Mouse (Mus musculus) intestine, embryonic 15.5 days (tissue): ENCODE measurements around the gene Sclt1. TPM values are rescaled to one million over a fixed set of nuclear protein-coding genes. Genes with fewer than 3 reads are reported as not detected.
A peak's percentile ranks its signal among the peaks of the same experiment; 100 is the strongest.

Experiments
- ATAC-seq: fragments of 200-750 bp; cut with Nextera tagmentation; 2 replicates; pipeline ENCODE4 v1.8.0; 2017; ENCODE audit warnings: moderate TSS enrichment, moderate library complexity
- H3K27ac ChIP-seq: fragments of 300-500 bp; sonication (generic); 2 replicates; pipeline ENCODE4 v1.5.1; 2015; ENCODE audit warnings: mild to moderate bottlenecking, inconsistent platforms
- H3K27me3 ChIP-seq: fragments of 300-500 bp; sonication (generic); replicated peaks from 2 replicates; pipeline ENCODE4 v1.6.1; 2015; ENCODE audit warnings: inconsistent platforms
- H3K36me3 ChIP-seq: fragments of 300-500 bp; sonication (generic); 2 replicates; pipeline ENCODE4 v1.6.1; 2015; ENCODE audit warnings: inconsistent platforms
- H3K4me1 ChIP-seq: fragments of 300-500 bp; sonication (generic); replicated peaks from 2 replicates; pipeline ENCODE4 v1.6.1; 2015; ENCODE audit warnings: inconsistent platforms
- H3K4me2 ChIP-seq: fragments of 300-500 bp; sonication (generic); replicated peaks from 2 replicates; pipeline ENCODE4 v1.6.1; 2015; ENCODE audit warnings: mild to moderate bottlenecking, inconsistent platforms
- H3K4me3 ChIP-seq: fragments of 300-500 bp; sonication (generic); replicated peaks from 2 replicates; pipeline ENCODE4 v1.5.1; 2015; ENCODE audit warnings: inconsistent platforms
- H3K9ac ChIP-seq: fragments of 300-500 bp; sonication (generic); 2 replicates; pipeline ENCODE4 v1.6.1; 2015; ENCODE audit warnings: inconsistent platforms
- H3K9me3 ChIP-seq: fragments of 300-500 bp; sonication (generic); 2 replicates; pipeline ENCODE4 v1.6.1; 2016; ENCODE audit warnings: inconsistent platforms
- WGBS: fragments of 180-500 bp; shearing (Covaris S2); methylation state at CpG from one replicate; pipeline ENCODE4 v1.1.7; 2015; 5-methylcytosine and 5-hydroxymethylcytosine counted together
- polyA plus RNA-seq: library from polyadenylated mRNA; unstranded; fragments of >200 nt; fragmentation: Nextera tagmentation; extraction: Ambion mirVana; gene quantifications from 2 replicates; pipeline ENCODE4 v1.2.1, GENCODE M21; 2015

Gene Sclt1
- polyA plus RNA-seq, 1 experiment from 2014 or later = 16.9 TPM

DNA sequence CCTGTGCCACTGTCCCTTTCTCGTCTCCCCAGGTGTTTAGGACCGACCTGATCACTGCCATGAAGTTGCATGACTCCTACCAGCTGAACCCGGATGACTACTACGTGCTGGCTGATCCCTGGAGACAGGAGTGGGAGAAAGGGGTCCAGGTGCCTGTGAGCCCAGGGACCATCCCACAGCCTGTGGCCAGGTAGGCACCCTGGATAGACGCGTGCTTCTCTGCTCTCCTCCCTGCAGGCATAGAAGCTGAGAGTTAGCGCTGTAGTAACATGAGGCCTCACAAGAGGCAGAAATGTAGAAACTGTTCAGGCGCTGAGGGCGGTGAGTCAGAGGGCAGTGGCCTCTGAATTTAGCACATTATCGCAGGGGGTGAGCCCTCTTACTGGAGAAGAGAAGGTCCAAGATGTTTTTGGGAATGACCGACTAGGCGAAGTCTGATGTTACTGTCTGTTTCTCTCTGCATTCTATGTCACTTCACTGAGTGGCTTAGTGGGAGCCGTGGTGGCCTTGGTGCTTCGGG lies 150.6 kb downstream of the Sclt1 start:
- no peaks in the 10 kb centered on the region for H3K9me3 ChIP-seq
- ATAC-seq = no peak
- no peak overlapping the region for H3K27ac ChIP-seq
- H3K4me1 ChIP-seq = peaks cover 22% of the 10 kb centered on the region
- no peak overlapping the region for H3K4me2 ChIP-seq
- no peak overlapping the region for H3K9ac ChIP-seq
- H3K36me3 ChIP-seq = 0 out of 2 replicates have a peak, but pooled peaks cover 13% of the 10 kb centered on the region
- no peak overlapping the region for H3K4me3 ChIP-seq
- no peaks in the 10 kb centered on the region for H3K27me3 ChIP-seq
- WGBS = 94% methylated on average over 14 of the region's 14 CpGs

DNA sequence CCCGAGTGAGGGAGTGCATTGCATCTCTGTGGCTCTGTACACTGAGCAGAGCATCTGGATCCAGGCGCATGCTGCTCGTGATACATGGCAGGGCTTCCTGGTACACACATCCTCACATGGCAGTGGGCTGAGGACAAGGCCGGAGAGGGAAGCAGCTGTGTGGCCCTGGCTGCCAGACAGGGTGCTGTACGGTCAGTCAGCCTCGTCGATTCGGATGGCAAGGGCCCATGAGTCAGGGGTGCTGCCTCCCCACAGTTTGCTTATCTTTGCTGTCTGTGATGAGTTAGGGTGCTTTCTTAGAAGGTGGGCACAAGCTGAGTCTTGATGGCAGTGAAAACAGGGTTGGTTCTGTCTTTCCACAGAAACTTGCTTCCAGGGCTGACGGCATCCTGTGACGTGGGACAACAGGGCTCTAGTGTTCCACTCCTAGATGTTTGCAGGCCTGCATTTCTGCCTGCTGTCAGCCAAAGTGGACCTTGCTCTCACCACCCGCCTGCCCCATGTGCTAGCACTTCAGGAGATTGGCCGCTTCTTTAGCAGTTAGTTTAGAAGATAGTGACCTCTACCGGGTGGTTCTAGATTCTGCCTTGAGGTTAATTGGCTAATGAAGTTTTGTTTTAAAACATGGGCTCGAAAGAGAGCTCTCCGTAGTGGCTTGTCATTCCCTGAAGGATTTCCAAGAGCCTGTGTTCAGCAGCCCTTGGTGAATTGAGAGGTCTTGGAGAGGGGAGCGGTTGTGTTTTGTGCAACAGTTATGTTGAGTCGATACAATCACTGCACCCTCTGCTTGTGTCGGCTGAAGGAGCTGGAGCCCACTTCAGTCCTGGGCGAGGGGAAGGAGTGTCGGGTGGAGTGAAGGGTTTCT lies 151.4 kb downstream of the Sclt1 start:
- 71% methylated on average over 20 of the region's 20 CpGs for WGBS
- Histone ChIP-seq H3K4me3 (no peak overlapping the region), H3K27me3 (no peaks in the 10 kb centered on the region), H3K27ac (no peak overlapping the region), H3K4me1 (peaks cover 22% of the 10 kb centered on the region), H3K9me3 (no peaks in the 10 kb centered on the region), H3K9ac (no peak overlapping the region), H3K4me2 (no peak overlapping the region), H3K36me3 (0 out of 2 replicates have a peak, but pooled peaks cover 13% of the 10 kb centered on the region)
- ATAC-seq = peak; percentile 49

GRCm38 (mm10) chr3:41589988-41590387 lies 152.3 kb downstream of the Sclt1 start:
- Histone ChIP-seq H3K27ac (no peak overlapping the region), H3K4me2 (no peak overlapping the region), H3K4me1 (peaks cover 22% of the 10 kb centered on the region), H3K4me3 (no peak overlapping the region), H3K27me3 (no peaks in the 10 kb centered on the region), H3K36me3 (0 out of 2 replicates have a peak, but pooled peaks cover 9% of the 10 kb centered on the region), H3K9me3 (no peaks in the 10 kb centered on the region), H3K9ac (no peak overlapping the region)
- no peak for ATAC-seq
- 77% methylated on average over 4 of the region's 4 CpGs for WGBS

DNA sequence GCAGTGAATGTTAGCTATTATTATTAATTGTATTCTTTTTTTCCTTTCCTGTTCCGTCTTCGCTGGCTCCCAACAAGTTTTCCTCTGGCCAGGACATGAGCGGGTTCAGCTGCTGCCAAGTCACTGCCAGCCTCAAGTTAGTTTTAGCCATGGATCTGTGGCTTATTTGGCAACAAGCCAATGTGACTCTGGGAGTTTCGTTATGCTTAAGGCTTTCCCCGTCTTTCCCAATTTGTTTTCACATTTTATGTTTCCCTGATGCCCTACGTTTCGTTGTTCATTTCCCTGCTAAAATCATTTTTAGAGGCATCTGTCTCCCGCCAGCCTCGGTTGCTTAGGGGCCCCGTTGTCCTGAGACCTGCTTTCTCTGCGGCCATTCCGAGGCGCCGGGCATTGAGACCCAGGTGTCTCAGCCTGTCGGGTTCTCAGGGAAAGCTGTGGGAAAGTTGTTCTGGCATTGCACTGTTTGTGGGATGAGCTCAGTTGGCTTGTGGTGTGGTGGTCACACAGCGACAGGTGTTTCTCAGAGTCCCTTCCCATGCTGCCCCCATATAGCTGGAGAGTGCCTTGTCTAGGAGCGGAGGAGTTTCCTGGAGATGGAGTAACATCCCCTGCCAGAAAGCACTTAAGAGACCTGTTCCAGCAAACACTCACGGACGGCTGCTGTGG lies 152.9 kb downstream of the Sclt1 start:
- H3K4me1 ChIP-seq = peaks cover 22% of the 10 kb centered on the region
- no peak overlapping the region for H3K27ac ChIP-seq
- H3K4me2 ChIP-seq = no peak overlapping the region
- no peak for ATAC-seq
- no peak overlapping the region for H3K4me3 ChIP-seq
- H3K36me3 ChIP-seq = 0 out of 2 replicates have a peak, but pooled peaks cover 7% of the 10 kb centered on the region
- WGBS = 77% methylated on average over 19 of the region's 19 CpGs
- no peaks in the 10 kb centered on the region for H3K27me3 ChIP-seq
- no peaks in the 10 kb centered on the region for H3K9me3 ChIP-seq
- no peak overlapping the region for H3K9ac ChIP-seq

- H3K4me1 ChIP-seq = peaks cover 20% of the 10 kb centered on the region
Measured at GRCm38 (mm10) chr3:41588495-41588894, 153.8 kb downstream of the Sclt1 start.

DNA sequence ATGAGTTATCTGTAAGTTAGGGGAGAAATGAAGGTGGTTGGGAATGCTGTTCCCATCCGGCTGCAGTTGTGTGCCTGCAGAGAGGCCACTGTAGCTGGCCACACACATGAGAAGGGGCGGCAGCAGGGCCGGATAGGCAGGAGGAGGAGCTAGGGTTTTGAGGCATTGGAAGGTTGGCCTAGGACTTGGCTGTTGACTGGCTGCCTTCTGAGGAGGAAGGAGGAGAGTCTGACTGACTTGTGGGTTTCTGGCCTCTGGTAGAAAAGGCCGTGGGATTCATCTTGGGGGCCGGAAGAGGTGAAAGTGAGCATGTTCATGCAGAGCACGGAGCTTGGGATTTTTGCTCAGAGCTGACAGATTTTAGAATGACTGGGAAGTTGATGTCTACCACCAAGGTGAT lies 154.7 kb downstream of the Sclt1 start:
- Histone ChIP-seq H3K27ac (0 out of 2 replicates have a peak overlapping the region, but pooled peaks have one; percentile 42), H3K9ac (no peak overlapping the region)

More at GRCm38 (mm10) chr3:41588495-41588894, 153.8 kb downstream of the Sclt1 start:
- 73% methylated on average over 8 of the region's 8 CpGs for WGBS
- Histone ChIP-seq H3K9ac (no peak overlapping the region), H3K27me3 (no peaks in the 10 kb centered on the region), H3K36me3 (0 out of 2 replicates have a peak, but pooled peaks cover 4% of the 10 kb centered on the region), H3K4me3 (no peak overlapping the region), H3K27ac (peak overlapping the region; percentile 1; the same call in 1 of the 2 replicates), H3K9me3 (no peaks in the 10 kb centered on the region), H3K4me2 (no peak overlapping the region)
- peak; percentile 41 for ATAC-seq

GRCm38 (mm10) chr3:41586917-41587316 lies 155.4 kb downstream of the Sclt1 start:
- ATAC-seq = no peak

More for the DNA sequence above, 154.7 kb downstream of the Sclt1 start:
- Histone ChIP-seq H3K4me2 (no peak overlapping the region), H3K36me3 (0 out of 2 replicates have a peak, but pooled peaks cover 4% of the 10 kb centered on the region), H3K27me3 (no peaks in the 10 kb centered on the region), H3K4me3 (no peak overlapping the region), H3K9me3 (no peaks in the 10 kb centered on the region), H3K4me1 (peaks cover 21% of the 10 kb centered on the region)
- WGBS = 54% methylated on average over 6 of the region's 6 CpGs
- peak; percentile 38; the same call in 1 of the 2 replicates for ATAC-seq

DNA sequence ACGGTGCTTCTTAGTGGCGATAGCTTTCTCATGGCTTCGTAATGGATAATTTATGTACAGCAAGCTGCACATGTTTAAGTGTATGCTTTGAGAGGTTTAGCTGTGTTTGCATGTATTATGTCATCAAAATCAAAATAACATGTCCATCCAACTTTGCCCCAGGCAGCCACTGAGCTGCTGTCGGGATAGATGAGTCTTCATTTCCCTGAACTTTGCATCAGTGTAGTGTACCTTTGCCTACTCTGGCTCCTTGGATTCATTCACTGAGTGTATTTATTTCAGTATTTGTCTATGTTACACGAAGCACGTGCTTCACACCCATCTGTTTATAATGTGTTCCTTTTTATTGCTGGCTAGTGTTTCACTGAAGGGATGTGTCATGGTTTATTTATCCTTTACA lies 156.0 kb downstream of the Sclt1 start:
- Histone ChIP-seq H3K9ac (no peak overlapping the region), H3K4me3 (no peak overlapping the region), H3K27ac (no peak overlapping the region), H3K27me3 (no peaks in the 10 kb centered on the region), H3K36me3 (no peaks in the 10 kb centered on the region), H3K4me1 (peaks cover 31% of the 10 kb centered on the region), H3K4me2 (no peak overlapping the region), H3K9me3 (no peaks in the 10 kb centered on the region)
- ATAC-seq = no peak
- 58% methylated on average over 6 of the region's 6 CpGs for WGBS

More at GRCm38 (mm10) chr3:41586917-41587316, 155.4 kb downstream of the Sclt1 start:
- H3K4me3 ChIP-seq = no peak overlapping the region
- peaks cover 28% of the 10 kb centered on the region for H3K4me1 ChIP-seq
- no peak overlapping the region for H3K9ac ChIP-seq
- no peaks in the 10 kb centered on the region for H3K36me3 ChIP-seq
- 73% methylated on average over 7 of the region's 7 CpGs for whole genome bisulfite sequencing
- H3K27me3 ChIP-seq = no peaks in the 10 kb centered on the region
- H3K9me3 ChIP-seq = no peaks in the 10 kb centered on the region
- peak overlapping the region; percentile 42 for H3K27ac ChIP-seq
- no peak overlapping the region for H3K4me2 ChIP-seq

DNA sequence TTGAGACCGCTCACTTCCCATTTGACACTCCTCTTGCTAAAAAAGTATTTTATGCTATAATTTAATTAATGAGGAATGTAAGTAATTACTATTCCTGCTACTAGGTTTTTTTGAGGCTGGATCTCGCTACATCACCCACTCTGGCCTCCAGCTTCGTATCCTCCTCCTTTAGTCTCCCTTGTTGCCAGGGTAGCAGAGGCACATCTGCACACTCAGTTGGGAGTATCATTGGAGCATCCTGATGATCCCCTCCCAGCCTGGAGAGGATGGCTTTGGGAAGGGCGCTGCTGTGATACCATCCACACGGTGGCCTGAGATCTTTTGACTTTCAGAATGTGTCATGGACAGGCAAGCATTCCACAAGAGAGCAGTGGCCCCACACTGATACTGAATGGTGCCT lies 156.8 kb downstream of the Sclt1 start:
- Histone ChIP-seq H3K4me1 (peaks cover 36% of the 10 kb centered on the region), H3K36me3 (no peaks in the 10 kb centered on the region), H3K9me3 (no peaks in the 10 kb centered on the region), H3K9ac (no peak overlapping the region), H3K4me2 (no peak overlapping the region), H3K4me3 (no peak overlapping the region), H3K27me3 (no peaks in the 10 kb centered on the region), H3K27ac (no peak overlapping the region)
- no peak for ATAC-seq
- 85% methylated on average over 5 of the region's 5 CpGs for WGBS

DNA sequence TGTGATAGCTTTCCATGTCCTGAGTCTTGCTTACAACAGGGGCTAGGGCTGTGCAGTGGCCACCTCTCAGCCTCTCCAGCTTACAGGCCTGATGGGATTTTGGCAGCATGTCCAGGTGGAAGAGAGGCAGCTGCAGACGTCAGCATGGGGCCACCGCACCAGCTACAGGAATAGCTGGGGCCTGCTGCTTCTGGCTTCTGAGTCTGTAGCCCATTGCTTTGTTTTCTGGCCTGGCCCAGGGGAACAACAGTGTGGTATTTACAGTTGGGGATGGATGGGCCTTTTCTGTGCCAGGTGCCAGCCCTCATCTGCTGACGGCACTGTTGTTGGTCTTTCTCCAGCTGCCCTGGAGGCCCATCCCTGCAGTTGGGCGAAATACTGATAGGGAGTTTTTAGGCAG lies 158.7 kb downstream of the Sclt1 start:
- no peak for ATAC-seq
- H3K4me3 ChIP-seq = no peak overlapping the region
- no peak overlapping the region for H3K4me2 ChIP-seq
- no peaks in the 10 kb centered on the region for H3K36me3 ChIP-seq
- WGBS = 78% methylated on average over 4 of the region's 4 CpGs
- no peaks in the 10 kb centered on the region for H3K27me3 ChIP-seq
- no peaks in the 10 kb centered on the region for H3K9me3 ChIP-seq
- peaks cover 49% of the 10 kb centered on the region for H3K4me1 ChIP-seq
- no peak overlapping the region for H3K9ac ChIP-seq
- no peak overlapping the region for H3K27ac ChIP-seq

DNA sequence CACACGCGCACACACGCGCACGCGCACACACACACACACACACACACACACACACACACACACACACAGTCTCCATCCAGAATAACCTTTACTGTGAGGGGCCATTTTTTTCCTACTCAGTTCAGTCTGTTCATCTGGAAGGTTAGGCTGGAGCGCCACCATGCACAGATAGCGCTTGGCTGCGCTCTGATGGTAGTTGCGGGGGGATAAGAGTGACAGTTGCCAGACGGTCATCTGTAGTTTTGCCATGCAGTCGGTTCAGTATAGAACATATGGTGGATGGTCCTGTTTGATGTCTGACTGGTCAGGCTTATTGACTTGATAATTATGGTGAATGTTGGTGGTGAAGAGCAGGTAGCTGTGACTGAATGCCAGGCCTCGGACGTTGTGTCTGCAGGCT lies 159.2 kb downstream of the Sclt1 start:
- no peaks in the 10 kb centered on the region for H3K36me3 ChIP-seq
- H3K9me3 ChIP-seq = no peaks in the 10 kb centered on the region
- no peaks in the 10 kb centered on the region for H3K27me3 ChIP-seq
- WGBS = 85% methylated on average over 14 of the region's 14 CpGs
- H3K4me2 ChIP-seq = no peak overlapping the region
- 0 out of 2 replicates have a peak overlapping the region, but pooled peaks have one; percentile 72 for H3K27ac ChIP-seq
- H3K9ac ChIP-seq = no peak overlapping the region
- no peak overlapping the region for H3K4me3 ChIP-seq
- no peak for ATAC-seq
- H3K4me1 ChIP-seq = peaks cover 51% of the 10 kb centered on the region

GRCm38 (mm10) chr3:41582256-41582655 lies 160.1 kb downstream of the Sclt1 start:
- Histone ChIP-seq H3K36me3 (no peaks in the 10 kb centered on the region), H3K27ac (peak overlapping the region; percentile 72), H3K9ac (no peak overlapping the region), H3K4me2 (peak overlapping the region; percentile 26), H3K27me3 (no peaks in the 10 kb centered on the region), H3K4me3 (no peak overlapping the region), H3K9me3 (no peaks in the 10 kb centered on the region), H3K4me1 (peaks cover 44% of the 10 kb centered on the region)
- 57% methylated on average over 7 of the region's 7 CpGs for WGBS
- 0 out of 2 replicates have a peak, but pooled peaks have one; percentile 8 for ATAC-seq
